Mouse (Mus musculus): ENCODE results near the gene Prox2.

Prox2 gene

GRCm38 (mm10) chr12:85129426-85129978 lies 18.9 kb upstream of the Prox2 start:
- peak; percentile 78 for DNase-seq

GRCm38 (mm10) chr12:85126986-85127603 lies 16.5 kb upstream of the Prox2 start:
- DNase-seq = peak; percentile 67

- no peak for DNase-seq
Measured at GRCm38 (mm10) chr12:85124751-85125150, 14.2 kb upstream of the Prox2 start.

GRCm38 (mm10) chr12:85123645-85124044 lies 13.1 kb upstream of the Prox2 start:
- DNase-seq = peak; percentile 85

GRCm38 (mm10) chr12:85123108-85123530 lies 12.6 kb upstream of the Prox2 start:
- peak; percentile 89 for DNase-seq

- peak; percentile 70 for DNase-seq
Measured at GRCm38 (mm10) chr12:85121806-85122459, 11.4 kb upstream of the Prox2 start.

GRCm38 (mm10) chr12:85115678-85116077 lies 5.1 kb upstream of the Prox2 start:
- DNase-seq = peak; percentile 64

- DNase-seq = no peak
Measured at GRCm38 (mm10) chr12:85113917-85114316, 3.4 kb upstream of the Prox2 start.

- DNase-seq = no peak
Measured at GRCm38 (mm10) chr12:85113337-85113736, 2.8 kb upstream of the Prox2 start.

GRCm38 (mm10) chr12:85112550-85113251 lies 2.1 kb upstream of the Prox2 start:
- DNase-seq = no peak

GRCm38 (mm10) chr12:85110011-85110697 lies 405 bp downstream of the Prox2 start:
- peak; percentile 91 for DNase-seq

- no peak for DNase-seq
Measured at GRCm38 (mm10) chr12:85109426-85109825, 1.1 kb downstream of the Prox2 start.

GRCm38 (mm10) chr12:85108643-85109042 lies 1.9 kb downstream of the Prox2 start:
- DNase-seq = no peak

GRCm38 (mm10) chr12:85106292-85106691 lies 4.3 kb downstream of the Prox2 start:
- DNase-seq = no peak

GRCm38 (mm10) chr12:85104789-85105188 lies 5.8 kb downstream of the Prox2 start:
- no peak for DNase-seq

GRCm38 (mm10) chr12:85103096-85103495 lies 7.5 kb downstream of the Prox2 start:
- DNase-seq = no peak

GRCm38 (mm10) chr12:85101521-85102106 lies 8.9 kb downstream of the Prox2 start:
- DNase-seq = no peak

- DNase-seq = no peak
Measured at GRCm38 (mm10) chr12:85101001-85101400, 9.6 kb downstream of the Prox2 start.

- no peak for DNase-seq
Measured at GRCm38 (mm10) chr12:85095859-85096258, 14.7 kb downstream of the Prox2 start.

GRCm38 (mm10) chr12:85095146-85095545 lies 15.4 kb downstream of the Prox2 start:
- DNase-seq = peak; percentile 88

GRCm38 (mm10) chr12:85094706-85095105 lies 15.9 kb downstream of the Prox2 start:
- DNase-seq = peak; percentile 97

- DNase-seq = peak; percentile 98
Measured at GRCm38 (mm10) chr12:85094010-85094409, 16.5 kb downstream of the Prox2 start.

GRCm38 (mm10) chr12:85092214-85092613 lies 18.3 kb downstream of the Prox2 start:
- DNase-seq = peak; percentile 93

Data from heart, adult 11 months (tissue).